Mouse (Mus musculus): Measurements from ENCODE around the gene Parp12. TPM values are rescaled to one million over a fixed set of nuclear protein-coding genes. Genes with fewer than 3 reads are reported as not detected.
A peak's percentile ranks its signal among the peaks of the same experiment; 100 is the strongest.

Gene Parp12
- polyA plus RNA-seq, 1 experiment, result 4.2 TPM

DNA sequence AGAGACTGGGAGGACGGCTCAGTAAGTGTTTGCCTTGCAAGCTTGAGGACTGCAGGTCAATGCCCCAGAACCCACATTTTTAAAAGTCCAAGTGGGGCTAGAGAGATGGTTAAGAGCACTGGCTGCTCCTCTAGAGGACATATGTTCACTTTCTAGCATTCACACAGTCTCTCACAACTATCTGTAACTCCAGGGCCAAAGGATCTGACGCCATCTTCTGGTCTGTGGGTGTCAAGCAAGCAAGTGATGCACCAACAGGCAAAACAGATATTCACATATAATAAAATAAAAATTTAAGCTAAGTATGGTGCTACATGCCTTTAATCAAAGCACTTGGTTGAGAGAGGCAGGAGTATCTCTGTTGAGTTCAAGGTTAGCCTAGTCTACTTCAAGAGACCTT is 11.3 kb downstream of the Parp12 start:
- TF ChIP-seq CTCF (IDR thresholded peaks at IDR 0.05; ENCODE audit: borderline replicate concordance, extremely low read depth, insufficient read depth, insufficient read length) (no peak; the same call in 1 of the 2 replicates), POLR2A (IDR thresholded peaks at IDR 0.05; ENCODE audit: borderline replicate concordance, extremely low read depth, insufficient read depth, insufficient read length, poor library complexity, severe bottlenecking) (no peak)
- peak; percentile 26 for DNase-seq (ENCODE audit: low read depth)

GRCm38 (mm10) chr6:39104631-39105030 is 13.5 kb downstream of the Parp12 start:
- DNase-seq (ENCODE audit: low read depth), result no peak
- no peak for TF ChIP-seq POLR2A (IDR thresholded peaks at IDR 0.05; ENCODE audit: borderline replicate concordance, extremely low read depth, insufficient read depth, insufficient read length, poor library complexity, severe bottlenecking)
- no peak for TF ChIP-seq CTCF (IDR thresholded peaks at IDR 0.05; ENCODE audit: borderline replicate concordance, extremely low read depth, insufficient read depth, insufficient read length)

GRCm38 (mm10) chr6:39076498-39076897 is 41.7 kb downstream of the Parp12 start:
- TF ChIP-seq CTCF (IDR thresholded peaks at IDR 0.05; ENCODE audit: borderline replicate concordance, extremely low read depth, insufficient read depth, insufficient read length) (no peak), POLR2A (IDR thresholded peaks at IDR 0.05; ENCODE audit: borderline replicate concordance, extremely low read depth, insufficient read depth, insufficient read length, poor library complexity, severe bottlenecking) (no peak)
- DNase-seq (ENCODE audit: low read depth), result no peak

DNA sequence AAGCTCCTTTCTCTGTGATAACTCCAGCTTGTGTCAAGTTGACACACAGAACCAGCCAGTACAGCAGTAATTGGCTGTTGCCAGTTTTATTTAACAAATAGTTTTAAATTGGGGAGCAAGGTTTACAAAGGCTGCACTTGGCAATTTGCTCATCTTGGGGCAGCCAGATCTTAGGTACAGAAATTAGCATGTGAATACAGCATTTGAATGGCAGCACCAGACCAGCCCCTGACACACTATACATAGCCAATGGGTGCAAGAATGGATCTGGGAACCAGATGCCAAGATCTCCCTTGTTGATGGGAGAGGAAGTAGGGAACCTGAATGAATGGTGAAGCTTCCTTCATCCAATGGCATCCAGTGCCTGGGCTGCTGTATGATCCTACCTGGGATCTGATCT is 44.0 kb downstream of the Parp12 start:
- no peak for TF ChIP-seq POLR2A (IDR thresholded peaks at IDR 0.05; ENCODE audit: borderline replicate concordance, extremely low read depth, insufficient read depth, insufficient read length, poor library complexity, severe bottlenecking)
- TF ChIP-seq CTCF (IDR thresholded peaks at IDR 0.05; ENCODE audit: borderline replicate concordance, extremely low read depth, insufficient read depth, insufficient read length), result no peak
- peak; percentile 90 for DNase-seq (ENCODE audit: low read depth)

GRCm38 (mm10) chr6:39072664-39073063 is 45.5 kb downstream of the Parp12 start:
- TF ChIP-seq POLR2A (IDR thresholded peaks at IDR 0.05; ENCODE audit: borderline replicate concordance, extremely low read depth, insufficient read depth, insufficient read length, poor library complexity, severe bottlenecking) (no peak), CTCF (IDR thresholded peaks at IDR 0.05; ENCODE audit: borderline replicate concordance, extremely low read depth, insufficient read depth, insufficient read length) (no peak)
- no peak for DNase-seq (ENCODE audit: low read depth)

DNA sequence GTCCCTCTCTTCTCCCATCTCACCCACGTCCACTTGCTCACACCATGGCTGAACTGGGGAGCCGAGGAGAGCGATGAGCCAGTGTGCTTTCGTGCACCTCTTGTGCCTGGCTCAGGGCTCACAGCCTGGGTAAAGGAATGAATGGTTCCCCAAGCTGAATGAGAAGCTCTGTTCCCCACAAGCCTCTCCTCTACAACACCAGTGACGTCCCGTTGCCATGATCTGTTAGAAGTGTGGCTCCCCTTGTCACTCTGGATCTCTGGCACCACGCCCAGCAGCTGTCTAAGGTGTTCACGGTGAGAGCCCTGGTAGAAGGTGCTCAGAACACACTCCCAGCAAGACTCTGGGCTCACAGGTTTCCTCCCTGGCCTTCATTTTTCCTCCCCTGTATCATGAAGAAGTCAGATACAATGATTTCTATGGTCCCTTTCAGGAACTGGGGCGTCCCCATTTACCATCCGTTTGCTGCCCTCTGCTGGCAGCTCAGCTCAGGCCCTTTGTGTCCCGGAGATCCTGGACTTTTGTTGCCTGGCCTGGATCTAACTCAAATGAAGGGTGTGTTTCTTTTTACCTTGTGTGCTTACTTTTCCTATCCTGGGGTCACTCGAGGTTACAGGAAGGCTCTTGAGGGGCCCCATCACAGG is 51.1 kb downstream of the Parp12 start:
- no peak for TF ChIP-seq POLR2A (IDR thresholded peaks at IDR 0.05; ENCODE audit: borderline replicate concordance, extremely low read depth, insufficient read depth, insufficient read length, poor library complexity, severe bottlenecking)
- peak; percentile 98 for TF ChIP-seq CTCF (IDR thresholded peaks at IDR 0.05; ENCODE audit: borderline replicate concordance, extremely low read depth, insufficient read depth, insufficient read length)
- DNase-seq (ENCODE audit: low read depth), result peak; percentile 92

- no peak for DNase-seq (ENCODE audit: low read depth)
- TF ChIP-seq POLR2A (IDR thresholded peaks at IDR 0.05; ENCODE audit: borderline replicate concordance, extremely low read depth, insufficient read depth, insufficient read length, poor library complexity, severe bottlenecking) (no peak), CTCF (IDR thresholded peaks at IDR 0.05; ENCODE audit: borderline replicate concordance, extremely low read depth, insufficient read depth, insufficient read length) (no peak)
These were observed 54.6 kb downstream of the Parp12 start for GRCm38 (mm10) chr6:39063541-39063940.

- DNase-seq (ENCODE audit: low read depth), result peak; percentile 44
- TF ChIP-seq CTCF (IDR thresholded peaks at IDR 0.05; ENCODE audit: borderline replicate concordance, extremely low read depth, insufficient read depth, insufficient read length), result no peak
- TF ChIP-seq POLR2A (IDR thresholded peaks at IDR 0.05; ENCODE audit: borderline replicate concordance, extremely low read depth, insufficient read depth, insufficient read length, poor library complexity, severe bottlenecking), result no peak
These were observed 57.0 kb downstream of the Parp12 start for GRCm38 (mm10) chr6:39061180-39061579.

DNA sequence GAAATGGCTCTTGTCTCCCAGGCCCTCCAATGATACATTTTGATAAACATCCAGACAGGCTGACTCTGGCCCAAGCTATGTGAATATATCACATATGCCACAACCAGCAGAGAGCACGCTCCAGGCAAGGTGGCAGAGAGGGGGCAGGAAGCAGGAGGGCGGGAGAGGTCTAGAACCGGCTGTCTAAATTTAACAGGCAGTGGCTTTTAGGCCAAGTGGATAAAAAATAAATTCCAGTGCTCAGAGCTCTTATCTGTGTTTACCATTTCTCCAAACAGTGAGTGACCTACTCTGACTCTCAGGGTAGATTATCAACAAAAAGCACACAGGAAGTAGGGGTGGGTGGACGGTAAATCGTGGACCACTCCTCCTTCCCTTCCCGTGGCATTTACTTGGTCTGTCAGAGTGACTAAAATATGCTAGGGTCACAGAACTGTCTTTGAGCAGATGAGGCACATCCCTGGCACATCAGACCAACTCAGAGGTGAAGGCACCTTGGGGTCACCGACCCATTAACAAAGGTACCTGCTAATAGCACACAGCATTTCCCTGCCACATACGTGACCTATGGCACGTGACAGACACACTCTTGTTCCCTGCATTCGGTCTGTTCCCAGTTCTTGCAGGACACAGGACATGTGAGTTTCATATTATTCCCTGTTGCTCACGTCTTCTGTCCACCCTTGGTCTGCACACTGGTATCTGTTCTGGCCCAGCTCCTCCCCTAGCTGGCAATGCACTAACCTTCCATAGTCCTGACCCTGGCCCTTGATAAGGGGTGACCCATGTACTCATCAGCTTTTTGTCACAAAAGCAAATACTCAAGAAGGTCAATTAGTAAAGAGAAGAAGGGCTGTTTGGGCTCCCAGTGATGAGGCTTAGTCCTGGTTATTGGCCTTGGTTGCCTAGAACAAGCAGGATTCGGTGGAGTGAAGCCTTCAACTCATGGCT is 58.3 kb downstream of the Parp12 start:
- no peak for DNase-seq (ENCODE audit: low read depth)
- TF ChIP-seq CTCF (IDR thresholded peaks at IDR 0.05; ENCODE audit: borderline replicate concordance, extremely low read depth, insufficient read depth, insufficient read length) (no peak), POLR2A (IDR thresholded peaks at IDR 0.05; ENCODE audit: borderline replicate concordance, extremely low read depth, insufficient read depth, insufficient read length, poor library complexity, severe bottlenecking) (no peak)

GRCm38 (mm10) chr6:39058936-39059335 is 59.2 kb downstream of the Parp12 start:
- TF ChIP-seq POLR2A (IDR thresholded peaks at IDR 0.05; ENCODE audit: borderline replicate concordance, extremely low read depth, insufficient read depth, insufficient read length, poor library complexity, severe bottlenecking) (no peak), CTCF (IDR thresholded peaks at IDR 0.05; ENCODE audit: borderline replicate concordance, extremely low read depth, insufficient read depth, insufficient read length) (no peak)
- no peak for DNase-seq (ENCODE audit: low read depth)

DNA sequence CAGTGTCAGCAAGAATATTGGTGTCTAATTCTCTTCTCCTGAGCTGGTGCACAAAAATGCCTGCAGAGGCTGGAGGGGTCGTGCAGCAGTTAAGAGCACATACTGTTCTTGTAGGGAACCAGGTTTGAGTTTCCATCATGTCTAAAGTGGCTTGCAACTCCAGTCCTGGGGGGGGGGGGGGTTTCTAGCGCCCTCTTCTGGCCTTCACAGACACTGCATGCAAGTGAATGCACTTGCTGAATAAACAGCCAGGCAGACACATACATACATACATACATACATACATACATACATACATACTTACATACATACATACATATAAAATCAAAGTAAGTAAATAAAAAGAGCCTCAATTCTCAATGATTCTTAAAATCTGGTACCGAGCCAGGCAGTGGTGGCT is 59.8 kb downstream of the Parp12 start:
- TF ChIP-seq CTCF (IDR thresholded peaks at IDR 0.05; ENCODE audit: borderline replicate concordance, extremely low read depth, insufficient read depth, insufficient read length) (peak; percentile 42; the same call in 1 of the 2 replicates), POLR2A (IDR thresholded peaks at IDR 0.05; ENCODE audit: borderline replicate concordance, extremely low read depth, insufficient read depth, insufficient read length, poor library complexity, severe bottlenecking) (no peak)
- DNase-seq (ENCODE audit: low read depth), result no peak

Measured in brain, embryonic 14.5 days (tissue).